Mouse (Mus musculus): Measurements from ENCODE around the gene AU022252.

- TF ChIP-seq POLR2A (IDR thresholded peaks at IDR 0.05; ENCODE audit: borderline replicate concordance, control insufficient read depth, low read depth, low read length) (no peak), CTCF (IDR thresholded peaks at IDR 0.05; ENCODE audit: control insufficient read depth, insufficient read depth, low read length) (no peak)
Observed at GRCm38 (mm10) chr4:119167068-119167467, 65.4 kb downstream of the AU022252 start.
